Mouse (Mus musculus) forebrain, embryonic 14.5 days (tissue): ENCODE data around the gene Ninj2. TPM values are rescaled to one million over a fixed set of nuclear protein-coding genes. Genes with fewer than 3 reads are reported as not detected.
A peak's percentile ranks its signal among the peaks of the same experiment; 100 is the strongest.

Experiments
- ATAC-seq: fragments of 200-750 bp; cut with Nextera tagmentation; 2 replicates; pipeline ENCODE4 v1.8.0; 2017; ENCODE audit warnings: mild to moderate bottlenecking, moderate library complexity
- DNase-seq: peaks from one replicate; pipeline ENCODE4 v3.0.0-alpha.2; 2015; ENCODE audit warnings: low spot score
- H3K27ac ChIP-seq: fragments of 300-500 bp; sonication (generic); 2 replicates; pipeline ENCODE4 v1.5.1; 2014; ENCODE audit warnings: low read depth, mild to moderate bottlenecking, control low read depth, low read length, moderate library complexity
- H3K27me3 ChIP-seq: fragments of 300-500 bp; sonication (generic); replicated peaks from 2 replicates; pipeline ENCODE4 v1.6.1; 2014; ENCODE audit warnings: low read length, control low read depth, mixed read lengths; ENCODE audit not compliant: control insufficient read depth, insufficient read depth
- H3K36me3 ChIP-seq: fragments of 300-500 bp; sonication (generic); 2 replicates; pipeline ENCODE4 v1.6.1; 2014; ENCODE audit warnings: low read length, control low read depth; ENCODE audit not compliant: control insufficient read depth, insufficient read depth
- H3K4me1 ChIP-seq: fragments of 300-500 bp; sonication (generic); 2 replicates; pipeline ENCODE4 v1.6.1; 2014; ENCODE audit warnings: antibody characterized with exemption, low read length, control low read depth; ENCODE audit not compliant: control insufficient read depth, insufficient read depth
- H3K4me2 ChIP-seq: fragments of 300-500 bp; sonication (generic); 2 replicates; pipeline ENCODE4 v1.6.1; 2014; ENCODE audit warnings: mild to moderate bottlenecking, control low read depth, low read length
- H3K4me3 ChIP-seq: fragments of 300-500 bp; sonication (generic); 2 replicates; pipeline ENCODE4 v1.5.1; 2014; ENCODE audit warnings: low read depth, low read length, control low read depth
- H3K9ac ChIP-seq: fragments of 300-500 bp; sonication (generic); 2 replicates; pipeline ENCODE4 v1.6.1; 2014; ENCODE audit warnings: mild to moderate bottlenecking, low read length, control low read depth, moderate library complexity
- H3K9me3 ChIP-seq: fragments of 300-500 bp; sonication (generic); replicated peaks from 2 replicates; pipeline ENCODE4 v1.6.1; 2016; ENCODE audit warnings: low read length, control low read depth, mixed read lengths; ENCODE audit not compliant: control insufficient read depth
- WGBS: fragments of 180-500 bp; shearing (Covaris S2); extraction: QIAGEN DNeasy Blood & Tissue Kit; methylation state at CpG from one replicate; pipeline ENCODE4 v1.1.7; 2014; 5-methylcytosine and 5-hydroxymethylcytosine counted together
- polyA plus RNA-seq: library from polyadenylated mRNA; unstranded; fragments of >200 nt; fragmentation: Nextera tagmentation; extraction: Ambion mirVana; gene quantifications from 2 replicates; pipeline ENCODE4 v1.2.1, GENCODE M21; 2014

The Ninj2 gene
- polyA plus RNA-seq, 1 experiment from 2014 or later, result not detected

DNA sequence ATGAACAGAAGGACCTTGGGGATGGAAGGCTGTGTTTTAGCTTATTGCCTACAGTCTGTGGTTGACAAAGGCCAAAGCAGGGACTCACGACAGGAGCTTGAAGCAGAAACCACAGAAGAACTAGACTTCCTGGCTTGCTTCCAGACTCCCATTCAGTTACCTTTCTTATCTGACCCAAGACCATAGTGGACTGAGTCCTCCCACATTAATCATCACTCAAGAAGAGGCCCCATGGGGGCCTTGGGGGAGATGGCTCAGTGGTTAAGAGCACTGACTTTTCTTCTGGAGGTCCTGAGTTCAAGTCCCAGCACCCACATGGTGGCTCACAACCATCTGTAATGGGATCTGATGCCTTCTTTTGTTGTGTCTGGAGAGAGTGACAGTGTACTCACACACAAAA is 10.0 kb downstream of the Ninj2 start:
- Histone ChIP-seq H3K9ac (no peak overlapping the region), H3K27me3 (no peaks in the 10 kb centered on the region), H3K4me3 (no peak overlapping the region), H3K36me3 (no peaks in the 10 kb centered on the region), H3K4me2 (no peak overlapping the region), H3K4me1 (no peaks in the 10 kb centered on the region), H3K27ac (no peak overlapping the region), H3K9me3 (no peaks in the 10 kb centered on the region)
- ATAC-seq (no peak), DNase-seq (no peak)
- WGBS, result 55% methylated on average over 1 of the region's 1 CpGs

DNA sequence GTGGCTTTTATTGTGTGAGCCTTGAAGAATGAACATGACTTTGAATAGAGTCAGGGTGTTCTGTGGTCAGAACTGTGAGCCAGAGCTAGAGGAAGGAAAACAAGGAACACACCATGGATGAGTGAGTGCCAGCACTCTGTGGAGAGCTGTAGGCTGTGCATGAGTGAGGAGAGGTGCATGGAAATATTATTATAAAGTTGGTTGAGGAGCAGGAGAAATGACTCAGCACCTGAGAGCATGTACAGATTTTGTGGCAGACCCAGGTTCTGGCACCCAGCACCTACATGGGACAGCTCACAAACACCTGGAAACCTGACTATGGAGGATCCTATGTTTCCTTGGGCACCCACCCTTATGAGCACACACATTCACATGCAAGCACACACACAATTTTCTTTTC is 11.9 kb downstream of the Ninj2 start:
- no peaks in the 10 kb centered on the region for H3K27me3 ChIP-seq
- H3K36me3 ChIP-seq, result no peaks in the 10 kb centered on the region
- H3K9ac ChIP-seq, result no peak overlapping the region
- no peaks in the 10 kb centered on the region for H3K4me1 ChIP-seq
- H3K9me3 ChIP-seq, result no peaks in the 10 kb centered on the region
- DNase-seq (no peak), ATAC-seq (no peak)
- no peak overlapping the region for H3K27ac ChIP-seq
- H3K4me3 ChIP-seq, result no peak overlapping the region
- H3K4me2 ChIP-seq, result no peak overlapping the region

DNA sequence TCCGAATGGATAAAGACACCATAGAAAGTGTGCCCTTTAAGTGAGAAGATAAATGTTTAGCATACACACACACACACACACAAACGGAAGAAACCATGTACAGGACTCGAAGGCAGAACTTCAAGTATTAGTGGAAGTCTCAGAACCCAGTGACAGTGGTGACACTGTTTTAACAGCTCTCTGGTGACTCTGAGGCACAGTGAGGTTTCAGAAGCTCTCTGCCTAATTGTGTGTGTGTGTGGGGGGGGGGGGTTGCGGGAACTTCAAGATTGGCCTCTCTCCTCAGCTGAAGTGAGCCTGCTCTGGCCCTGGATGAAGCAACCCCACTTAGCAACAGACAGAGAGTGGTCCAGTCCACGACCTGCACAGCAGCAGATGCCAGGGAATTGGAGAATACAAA is 14.4 kb downstream of the Ninj2 start:
- Histone ChIP-seq H3K27ac (no peak overlapping the region), H3K4me3 (no peak overlapping the region), H3K9ac (no peak overlapping the region), H3K27me3 (no peaks in the 10 kb centered on the region), H3K9me3 (no peaks in the 10 kb centered on the region), H3K4me2 (no peak overlapping the region), H3K36me3 (no peaks in the 10 kb centered on the region), H3K4me1 (peaks cover 3% of the 10 kb centered on the region; the same call in 1 of the 2 replicates)
- ATAC-seq, result no peak
- DNase-seq, result no peak
- WGBS, result 64% methylated on average over 5 of the region's 5 CpGs

DNA sequence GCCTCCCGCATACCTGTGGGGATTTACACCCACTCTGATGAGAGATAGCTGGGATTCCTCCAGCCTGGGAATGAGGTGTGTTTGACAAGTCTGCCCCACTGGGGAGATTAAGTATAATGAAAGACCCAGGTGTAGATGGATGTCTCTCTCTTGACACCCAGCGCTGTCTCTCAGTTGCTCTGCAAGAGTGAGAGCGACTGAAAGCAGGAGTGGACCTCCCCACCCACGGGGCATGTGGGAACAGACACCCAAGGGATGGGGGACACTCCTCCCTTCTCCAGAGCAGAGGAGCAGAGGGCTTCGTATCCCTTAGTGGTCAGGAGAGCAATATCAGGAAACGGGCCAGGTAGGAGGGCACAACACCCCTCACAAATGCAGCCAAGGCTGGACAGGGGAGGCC is 14.9 kb downstream of the Ninj2 start:
- ATAC-seq (no peak), DNase-seq (no peak)
- WGBS, result 78% methylated on average over 6 of the region's 6 CpGs
- no peak overlapping the region for H3K9ac ChIP-seq
- H3K27me3 ChIP-seq, result no peaks in the 10 kb centered on the region
- H3K4me1 ChIP-seq, result peaks cover 3% of the 10 kb centered on the region; the same call in 1 of the 2 replicates
- no peak overlapping the region for H3K4me3 ChIP-seq
- H3K36me3 ChIP-seq, result no peaks in the 10 kb centered on the region
- no peaks in the 10 kb centered on the region for H3K9me3 ChIP-seq
- H3K27ac ChIP-seq, result no peak overlapping the region
- no peak overlapping the region for H3K4me2 ChIP-seq

DNA sequence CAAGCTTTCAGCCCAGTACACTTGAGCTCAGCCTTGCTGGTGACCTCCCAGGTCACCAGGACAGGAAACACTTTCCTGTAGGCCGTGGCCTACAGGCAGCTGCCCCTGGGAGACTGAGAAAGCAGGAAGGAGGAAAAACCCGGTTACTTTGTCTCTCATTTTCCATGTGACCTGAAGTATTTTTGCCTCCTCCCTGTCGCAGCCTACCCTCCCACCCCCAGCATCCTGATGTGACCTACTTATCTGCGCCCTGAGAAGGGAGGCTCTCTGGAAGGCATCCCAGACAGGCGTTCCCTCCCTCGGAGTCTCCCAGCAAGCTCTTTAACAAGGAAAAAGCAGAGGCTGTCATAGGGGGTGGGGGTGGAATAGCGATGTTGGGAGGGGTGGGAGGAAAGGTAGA is 16.0 kb downstream of the Ninj2 start:
- WGBS, result 32% methylated on average over 7 of the region's 7 CpGs
- Histone ChIP-seq H3K27me3 (no peaks in the 10 kb centered on the region), H3K36me3 (no peaks in the 10 kb centered on the region), H3K4me3 (no peak overlapping the region), H3K4me2 (no peak overlapping the region), H3K9me3 (no peaks in the 10 kb centered on the region), H3K27ac (no peak overlapping the region), H3K4me1 (peaks cover 3% of the 10 kb centered on the region; the same call in 1 of the 2 replicates), H3K9ac (no peak overlapping the region)
- peak; percentile 14 for DNase-seq
- no peak for ATAC-seq

DNA sequence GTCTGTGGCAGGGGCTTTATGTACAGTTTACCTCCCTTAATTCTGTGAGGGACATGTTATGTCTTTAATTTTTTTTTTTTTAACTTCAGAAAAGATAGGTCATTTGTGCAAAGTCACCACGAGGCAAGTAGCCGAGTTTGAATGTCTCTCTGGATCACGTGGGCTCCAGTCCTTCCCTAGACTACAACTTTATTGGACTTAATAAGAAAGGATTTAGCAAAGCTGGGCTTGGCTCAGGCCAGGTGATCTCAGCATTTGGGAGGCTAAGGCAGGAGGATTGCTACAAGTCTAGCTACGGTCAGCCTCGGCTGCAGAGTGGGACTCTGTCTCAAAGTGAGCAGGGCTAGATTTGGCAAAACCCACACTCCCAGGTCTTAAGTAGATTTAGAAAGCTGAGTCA is 16.8 kb downstream of the Ninj2 start:
- Histone ChIP-seq H3K9ac (no peak overlapping the region), H3K4me2 (no peak overlapping the region), H3K27me3 (no peaks in the 10 kb centered on the region), H3K9me3 (no peaks in the 10 kb centered on the region), H3K4me3 (no peak overlapping the region), H3K36me3 (no peaks in the 10 kb centered on the region), H3K27ac (no peak overlapping the region), H3K4me1 (peaks cover 3% of the 10 kb centered on the region; the same call in 1 of the 2 replicates)
- DNase-seq, result no peak
- 86% methylated on average over 5 of the region's 5 CpGs for WGBS
- no peak for ATAC-seq

DNA sequence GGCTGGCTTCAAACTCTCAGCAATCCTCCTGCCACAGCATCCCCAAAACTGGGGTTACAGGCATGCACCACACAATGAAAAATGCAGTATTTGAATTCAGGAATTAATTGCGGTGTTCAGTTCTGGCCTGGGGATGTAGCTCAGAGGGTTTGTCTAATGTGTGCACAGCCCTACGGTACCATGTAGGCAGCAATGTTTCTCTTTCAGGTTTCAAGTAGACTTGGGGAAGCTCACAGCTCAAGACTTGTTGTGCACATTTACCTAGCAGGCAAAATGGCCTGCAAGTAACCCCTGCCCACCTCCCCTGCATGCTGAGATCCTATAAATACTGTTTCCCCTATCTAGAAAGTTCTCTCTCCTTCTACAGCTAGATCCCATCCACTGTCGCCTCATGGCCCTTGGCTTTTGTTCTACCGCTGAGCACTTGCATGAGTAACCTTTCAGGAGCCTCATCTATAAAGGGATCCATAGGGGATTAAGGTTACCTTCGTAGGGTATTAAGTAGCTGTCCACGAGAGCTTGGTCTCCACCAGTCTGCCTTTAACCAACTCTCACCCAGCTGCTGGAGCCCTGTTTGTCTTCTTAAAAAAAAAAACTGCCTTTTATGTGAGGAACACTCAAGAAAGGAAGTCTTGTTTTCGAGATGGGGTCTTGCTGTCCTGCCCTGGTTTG is 17.7 kb downstream of the Ninj2 start:
- ATAC-seq (no peak), DNase-seq (no peak)
- Histone ChIP-seq H3K4me3 (no peak overlapping the region), H3K9ac (no peak overlapping the region), H3K4me1 (peaks cover 3% of the 10 kb centered on the region; the same call in 1 of the 2 replicates), H3K9me3 (no peaks in the 10 kb centered on the region), H3K36me3 (no peaks in the 10 kb centered on the region), H3K27ac (no peak overlapping the region), H3K27me3 (no peaks in the 10 kb centered on the region), H3K4me2 (no peak overlapping the region)
- 71% methylated on average over 7 of the region's 7 CpGs for WGBS

DNA sequence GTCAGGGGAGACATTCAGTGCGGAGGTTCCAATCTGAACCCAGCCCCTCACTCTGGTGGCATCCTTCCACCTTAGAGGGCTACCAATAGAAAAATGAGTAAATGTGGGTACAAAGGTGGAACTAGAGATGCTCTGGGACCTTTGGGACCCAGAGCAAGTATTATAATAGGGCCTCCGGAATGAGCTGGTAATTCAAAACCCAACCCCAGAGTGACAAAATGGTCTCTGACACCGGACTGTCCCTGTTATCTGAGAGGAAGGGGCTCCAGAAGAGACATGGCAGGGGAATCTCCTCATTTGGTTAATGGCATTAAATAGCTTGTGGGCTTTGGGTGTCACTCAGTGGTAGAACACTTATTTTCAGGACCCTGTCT is 18.2 kb downstream of the Ninj2 start:
- Histone ChIP-seq H3K9me3 (no peaks in the 10 kb centered on the region), H3K27ac (no peak overlapping the region), H3K4me3 (no peak overlapping the region), H3K27me3 (no peaks in the 10 kb centered on the region), H3K9ac (no peak overlapping the region), H3K4me2 (no peak overlapping the region), H3K4me1 (peaks cover 3% of the 10 kb centered on the region; the same call in 1 of the 2 replicates), H3K36me3 (no peaks in the 10 kb centered on the region)
- 87% methylated on average over 3 of the region's 3 CpGs for WGBS
- ATAC-seq (no peak), DNase-seq (no peak)

DNA sequence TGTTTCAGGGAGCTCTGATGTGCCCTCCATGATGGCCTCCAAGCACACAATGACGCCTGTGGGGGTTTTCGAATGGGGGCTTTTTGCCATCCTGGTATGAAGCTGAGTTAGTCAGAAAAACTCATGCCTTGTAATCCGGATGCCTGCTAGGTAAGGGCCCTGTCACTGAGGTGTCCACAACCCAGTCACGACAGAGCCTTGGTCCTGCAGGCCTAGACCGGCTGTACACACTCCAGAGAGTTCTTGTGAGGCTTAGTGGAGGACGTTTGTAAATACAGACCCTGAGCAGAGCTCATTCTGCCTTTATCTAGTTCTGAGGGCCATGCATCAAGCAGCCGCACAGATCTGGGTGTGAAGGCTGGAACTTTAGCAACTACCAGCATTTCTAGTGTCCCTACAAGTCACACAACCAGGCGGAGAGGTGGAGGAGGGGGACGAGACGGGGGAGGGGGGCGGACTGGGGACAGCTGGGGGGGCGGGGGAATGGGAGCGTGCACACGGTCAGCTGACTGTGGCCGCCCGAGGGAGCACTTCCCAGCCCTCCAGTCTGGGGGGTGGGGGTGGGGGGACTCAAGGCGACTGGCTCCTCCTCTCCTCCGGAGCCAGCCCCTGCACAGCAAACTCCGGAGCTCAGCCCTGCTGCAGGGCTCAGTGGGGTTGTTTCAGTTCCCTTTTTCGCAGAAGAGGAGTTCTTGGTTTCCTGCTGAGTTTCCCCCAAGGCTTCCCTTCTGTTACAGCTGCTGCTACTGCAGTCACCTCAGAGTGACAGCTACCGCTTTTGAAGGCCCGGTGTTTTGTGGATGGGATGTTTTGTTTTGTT is 19.0 kb downstream of the Ninj2 start:
- ATAC-seq, result peak; percentile 96
- Histone ChIP-seq H3K4me3 (no peak overlapping the region), H3K27ac (peak overlapping the region; percentile 44; the same call in 1 of the 2 replicates), H3K27me3 (no peaks in the 10 kb centered on the region), H3K36me3 (no peaks in the 10 kb centered on the region), H3K4me2 (peak overlapping the region; percentile 44), H3K9me3 (no peaks in the 10 kb centered on the region), H3K9ac (peak overlapping the region; percentile 45; the same call in 1 of the 2 replicates), H3K4me1 (peaks cover 3% of the 10 kb centered on the region; the same call in 1 of the 2 replicates)
- WGBS, result 8% methylated on average over 22 of the region's 22 CpGs
- peak; percentile 80 for DNase-seq
